Mouse (Mus musculus) lung, postnatal 10 days (tissue): ENCODE measurements around the gene Cenpv.
A peak's percentile ranks its signal among the peaks of the same experiment; 100 is the strongest.

Experiments used
- DNase-seq: peaks from one replicate; pipeline ENCODE4 v3.0.0; 2021

The Cenpv gene

DNA sequence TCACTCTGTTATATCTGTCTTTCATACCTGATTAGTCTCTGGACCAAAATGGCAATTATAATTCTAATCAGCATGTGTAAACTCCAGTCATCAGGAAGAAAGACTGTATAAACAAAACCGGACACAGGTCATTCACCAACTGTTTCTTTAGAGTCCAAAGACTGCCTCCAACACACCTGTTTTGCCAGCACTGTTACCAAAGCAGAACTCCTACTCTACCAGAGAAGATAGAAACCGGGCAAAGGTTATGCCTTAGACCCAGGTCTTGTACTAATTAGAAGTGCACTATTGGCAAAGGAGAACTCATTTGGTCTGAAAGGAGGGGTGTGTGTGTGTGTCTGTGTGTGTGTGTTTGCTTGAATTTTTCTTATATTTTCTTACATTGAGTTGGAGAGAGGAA lies 38.5 kb downstream of the Cenpv start:
- DNase-seq, result no peak

DNA sequence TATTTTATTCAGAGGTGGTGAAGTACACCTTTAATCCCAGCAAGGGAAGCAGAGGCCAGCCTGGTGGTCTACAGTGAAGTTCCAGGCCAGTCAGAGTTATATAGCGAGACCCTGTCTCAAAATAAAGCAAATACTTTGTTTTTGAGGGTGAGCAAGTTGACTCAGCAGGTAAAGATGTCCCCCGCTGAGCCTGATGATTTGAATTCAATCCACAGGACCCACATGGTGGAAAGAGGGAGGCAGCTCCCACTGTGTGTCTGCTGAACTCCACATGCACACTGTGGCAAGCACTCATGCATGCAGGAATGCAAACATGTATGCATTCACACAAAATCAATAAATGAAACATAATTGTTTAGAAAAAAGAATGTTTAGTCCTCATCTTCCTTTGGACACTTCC lies 40.3 kb downstream of the Cenpv start:
- no peak for DNase-seq

DNA sequence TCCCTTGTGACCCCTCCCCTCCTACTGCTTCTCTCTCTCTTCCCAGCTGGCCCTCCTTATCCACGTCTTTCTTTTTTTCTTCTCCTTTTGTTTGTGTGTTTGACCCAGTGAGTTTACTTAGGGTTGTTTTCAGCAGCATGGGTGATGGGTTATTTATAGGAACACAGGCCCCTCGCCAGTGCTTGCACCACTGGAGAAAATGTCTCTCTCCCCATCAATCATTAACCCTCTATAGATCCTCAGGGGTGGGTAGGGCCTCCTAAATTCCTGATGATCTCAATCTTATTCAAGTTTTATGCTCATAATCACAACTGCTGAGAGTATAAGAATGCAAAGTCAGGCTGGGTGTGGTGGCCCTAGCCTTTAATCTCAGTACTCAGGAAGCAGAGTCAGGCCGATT lies 41.9 kb downstream of the Cenpv start:
- no peak for DNase-seq

GRCm38 (mm10) chr11:62496151-62496715 lies 42.8 kb downstream of the Cenpv start:
- DNase-seq, result peak; percentile 56

DNA sequence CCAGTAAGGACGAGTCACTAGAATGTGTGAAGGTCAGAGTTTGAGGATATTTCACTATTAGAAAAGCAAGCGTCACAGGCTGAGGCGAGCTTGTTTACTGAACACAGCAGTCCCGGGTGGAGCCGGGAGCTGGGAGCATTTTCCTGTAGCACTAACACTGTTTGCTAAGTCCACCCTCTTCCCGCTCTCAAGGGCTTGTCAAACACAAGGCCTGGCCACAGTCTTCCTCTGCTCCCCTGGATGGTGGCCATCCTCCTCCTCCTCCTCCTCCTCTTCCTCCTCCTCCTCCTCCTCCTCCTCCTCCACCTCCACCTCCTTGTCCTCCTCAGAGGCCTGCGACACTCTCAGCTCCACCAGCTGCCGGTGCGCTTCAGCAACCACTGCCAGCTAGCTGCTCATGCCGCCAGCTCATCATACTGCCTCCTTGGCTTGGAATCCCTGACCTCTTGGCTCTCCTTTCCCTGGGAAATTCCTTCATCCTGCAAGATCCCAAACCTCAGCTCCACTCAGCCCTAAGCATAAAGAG lies 43.7 kb downstream of the Cenpv start:
- DNase-seq, result peak; percentile 71

DNA sequence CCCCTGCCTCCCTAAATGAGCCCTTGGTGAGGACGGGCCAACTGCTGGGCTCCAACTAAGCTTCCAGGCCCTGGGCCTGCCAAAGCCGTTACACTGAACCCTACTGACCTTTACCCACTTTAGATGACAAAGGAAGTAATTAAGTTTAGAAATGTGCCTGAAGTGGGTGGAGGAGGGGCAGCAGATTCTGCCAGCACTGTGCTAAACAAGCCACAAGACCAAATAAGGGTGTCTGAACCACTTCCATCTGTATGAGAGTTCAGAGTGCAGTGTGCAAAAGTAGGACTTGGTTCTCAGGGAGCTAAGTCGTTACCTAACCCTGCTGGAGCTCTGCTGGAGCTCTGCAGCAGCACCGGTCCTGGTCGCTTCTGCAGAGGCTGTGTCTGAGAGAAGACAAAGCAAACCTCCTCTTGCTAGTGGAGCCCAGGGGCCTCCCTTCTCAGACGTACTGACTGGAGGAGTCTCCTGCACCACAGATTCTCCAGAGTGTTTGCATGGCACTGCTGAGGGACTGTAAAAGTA lies 44.2 kb downstream of the Cenpv start:
- peak; percentile 88 for DNase-seq

- DNase-seq, result no peak
Measured at GRCm38 (mm10) chr11:62493701-62494100, 45.4 kb downstream of the Cenpv start.

- no peak for DNase-seq
Measured at GRCm38 (mm10) chr11:62487540-62488350, 51.3 kb downstream of the Cenpv start.

DNA sequence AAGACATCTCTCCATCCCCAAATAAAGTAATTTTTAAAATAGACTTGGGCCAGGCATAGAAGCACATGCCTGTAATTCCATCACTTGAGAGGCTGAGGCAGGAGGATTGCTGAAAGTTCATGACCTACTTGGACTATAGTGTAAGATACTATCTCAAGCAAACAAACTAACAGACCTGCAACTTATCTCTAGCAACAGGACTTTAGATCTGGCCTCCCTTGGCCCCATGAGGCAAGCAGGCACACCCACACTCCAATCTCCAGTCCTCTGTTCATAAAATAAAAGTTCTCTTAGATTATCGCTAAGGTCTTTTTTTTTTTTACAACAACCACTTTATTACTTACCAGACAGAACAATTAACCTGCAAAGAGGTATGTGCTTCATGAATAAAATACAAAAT lies 52.1 kb downstream of the Cenpv start:
- no peak for DNase-seq

GRCm38 (mm10) chr11:62479581-62479980 lies 59.5 kb downstream of the Cenpv start:
- no peak for DNase-seq

DNA sequence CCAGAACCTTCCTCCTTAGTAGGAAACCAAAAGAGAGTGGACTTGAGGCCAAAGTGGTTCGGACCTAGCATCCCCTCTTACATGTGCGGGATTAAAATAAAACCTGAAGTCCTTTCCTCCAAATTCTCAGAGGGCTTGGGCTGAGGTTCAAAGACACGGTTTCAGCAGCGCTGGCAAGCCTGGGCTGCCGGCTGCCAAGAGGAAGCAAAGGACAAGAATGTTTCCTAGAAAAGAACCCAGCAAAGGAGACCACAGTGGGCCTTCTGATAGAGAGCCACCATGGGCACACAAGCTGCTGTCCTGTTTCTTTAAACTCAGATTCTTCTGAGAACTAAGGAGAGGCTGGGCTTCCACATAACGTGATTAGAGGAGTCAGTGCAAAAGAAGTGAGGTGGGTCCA lies 60.1 kb downstream of the Cenpv start:
- DNase-seq, result no peak

DNA sequence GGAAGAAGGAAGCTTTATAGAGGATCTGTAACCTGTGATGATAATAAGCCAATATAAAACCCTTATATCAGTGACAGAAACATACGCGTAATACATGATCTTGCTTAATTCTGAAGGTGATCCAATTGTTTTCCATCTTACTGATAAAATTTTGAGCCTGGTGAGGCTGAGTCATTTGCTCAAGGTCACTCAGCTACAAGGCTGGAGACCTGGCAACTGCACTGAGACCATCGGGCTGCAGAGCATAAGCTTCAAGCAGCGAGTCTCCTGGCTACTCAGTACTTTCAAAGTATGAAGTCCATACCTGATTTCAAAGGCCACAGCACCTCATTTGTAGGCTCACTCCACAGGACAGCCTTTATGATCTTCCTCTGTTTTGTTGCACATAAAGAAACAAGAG lies 62.9 kb downstream of the Cenpv start:
- no peak for DNase-seq
